ENCODE assay signal across 7 mouse cellular contexts in genomic region chr7:45299752-45300151, GRCm38 (mm10). TPM values are rescaled to one million over a fixed set of nuclear protein-coding genes. Genes with fewer than 3 reads are reported as not detected.
DNase-seq lines count a peak whose midpoint lies in the region; ATAC-seq lines count a peak whose summit lies in the region.

No protein-coding gene starts in this region.

- no peak overlapping the region for H3K27ac ChIP-seq in hindbrain, embryonic 16.5 days (ENCODE audit: low read depth, low read length)

- no peaks in the 10 kb centered on the region for H3K9me3 ChIP-seq in hindbrain, embryonic 16.5 days (ENCODE audit: control insufficient read depth, low read length)

- H3K4me1 ChIP-seq in hindbrain, embryonic 16.5 days (ENCODE audit: control insufficient read depth, insufficient read depth, low read depth, low read length), result peaks cover 7% of the 10 kb centered on the region

- no peak overlapping the region for H3K4me2 ChIP-seq in hindbrain, embryonic 16.5 days (ENCODE audit: low read length)

- H3K4me3 ChIP-seq in hindbrain, embryonic 16.5 days (ENCODE audit: low read length), result no peak overlapping the region

- no peaks in the 10 kb centered on the region for H3K36me3 ChIP-seq in hindbrain, embryonic 16.5 days (ENCODE audit: control insufficient read depth, insufficient read depth, low read length)

- H3K9ac ChIP-seq in hindbrain, embryonic 16.5 days (ENCODE audit: low read depth, low read length), result no peak overlapping the region

- no peaks in the 10 kb centered on the region for H3K27me3 ChIP-seq in hindbrain, embryonic 16.5 days (replicated peaks; ENCODE audit: control insufficient read depth, insufficient read depth, low read length)

- 22% methylated on average over 5 of the region's 5 CpGs for WGBS in hindbrain, embryonic 16.5 days

- ATAC-seq in hindbrain, embryonic 16.5 days, result peak; percentile 91

- peak; percentile 62 for DNase-seq in Muller cell, postnatal 12 days (ENCODE audit: inconsistent ontology term)
- peak; percentile 83 to 85 for DNase-seq in cerebellum, postnatal 10 days
- peak; percentile 65 to 84 for DNase-seq in frontal cortex, postnatal 36 days (ENCODE audit: low spot score in 2 of 2)
- DNase-seq in left cerebral cortex, adult 11 months (ENCODE audit: low spot score), result peak; percentile 63
- peak; percentile 73 for DNase-seq in lung, postnatal 36 days
- DNase-seq in right cerebral cortex, postnatal 25 days, result peak; percentile 71

RNA-seq across cellular contexts. Expression of gene Slc6a21, which starts 22.4 kb away (rescaled TPM):
- not detected in 2 replicates for polyA plus RNA-seq in hindbrain, embryonic 16.5 days (2015; fragmentation: Nextera tagmentation; extraction: Ambion mirVana)

RNA-seq across cellular contexts. Expression of gene Trpm4, which starts 33.8 kb away (rescaled TPM):
- polyA plus RNA-seq in hindbrain, embryonic 16.5 days (2015; fragmentation: Nextera tagmentation; extraction: Ambion mirVana), result 13.3 and 14.2 TPM in 2 replicates

RNA-seq across cellular contexts. Expression of gene Hrc, which starts 35.3 kb away (rescaled TPM):
- 0.28 and 0.72 TPM in 2 replicates for polyA plus RNA-seq in hindbrain, embryonic 16.5 days (2015; fragmentation: Nextera tagmentation; extraction: Ambion mirVana)

RNA-seq across cellular contexts. Expression of gene Slc6a16, which starts 58.9 kb away (rescaled TPM):
- polyA plus RNA-seq in hindbrain, embryonic 16.5 days (2015; fragmentation: Nextera tagmentation; extraction: Ambion mirVana), result 0.89 and 2.0 TPM in 2 replicates
